Mouse (Mus musculus): ENCODE results near the gene Gm20388. TPM values are rescaled to one million over a fixed set of nuclear protein-coding genes. Genes with fewer than 3 reads are reported as not detected.

Gene Gm20388
- polyA plus RNA-seq, 1 experiment from 2014 or later: 3.6 TPM

DNA sequence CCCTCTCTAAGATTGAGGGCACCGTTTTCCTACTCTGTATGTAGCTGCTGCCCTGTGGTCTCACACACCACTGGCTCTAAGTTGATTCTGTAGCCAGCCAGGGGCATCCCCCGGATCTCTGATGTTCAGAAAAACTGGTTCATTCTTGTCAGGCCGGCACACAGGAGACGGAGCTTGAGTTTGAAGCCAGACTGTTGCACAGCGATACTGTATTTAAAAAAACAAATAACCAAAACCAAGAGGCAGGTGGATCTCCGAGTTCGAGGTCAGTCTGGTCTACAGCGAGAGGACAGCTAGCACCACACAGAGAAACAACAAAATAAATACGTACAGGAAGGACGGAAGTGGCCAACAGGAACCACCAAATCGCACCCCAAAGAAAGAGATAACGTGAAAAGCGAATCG is 3154.2 kb downstream of the Gm20388 start:
- H3K4me1 ChIP-seq: peaks cover 24% of the 10 kb centered on the region
- peak overlapping the region; percentile 87 for H3K4me3 ChIP-seq
- H3K27me3 ChIP-seq (replicated peaks; ENCODE audit: low read depth, poor library complexity, severe bottlenecking): no peaks in the 10 kb centered on the region
- H3K27ac ChIP-seq (replicated peaks): peak overlapping the region; percentile 98
- peaks cover 26% of the 10 kb centered on the region for H3K36me3 ChIP-seq (replicated peaks)
- DNase-seq (ENCODE audit: low spot score): peak; percentile 50
- no peaks in the 10 kb centered on the region for H3K9me3 ChIP-seq
- WGBS: 4% methylated on average over 14 of the region's 14 CpGs

DNA sequence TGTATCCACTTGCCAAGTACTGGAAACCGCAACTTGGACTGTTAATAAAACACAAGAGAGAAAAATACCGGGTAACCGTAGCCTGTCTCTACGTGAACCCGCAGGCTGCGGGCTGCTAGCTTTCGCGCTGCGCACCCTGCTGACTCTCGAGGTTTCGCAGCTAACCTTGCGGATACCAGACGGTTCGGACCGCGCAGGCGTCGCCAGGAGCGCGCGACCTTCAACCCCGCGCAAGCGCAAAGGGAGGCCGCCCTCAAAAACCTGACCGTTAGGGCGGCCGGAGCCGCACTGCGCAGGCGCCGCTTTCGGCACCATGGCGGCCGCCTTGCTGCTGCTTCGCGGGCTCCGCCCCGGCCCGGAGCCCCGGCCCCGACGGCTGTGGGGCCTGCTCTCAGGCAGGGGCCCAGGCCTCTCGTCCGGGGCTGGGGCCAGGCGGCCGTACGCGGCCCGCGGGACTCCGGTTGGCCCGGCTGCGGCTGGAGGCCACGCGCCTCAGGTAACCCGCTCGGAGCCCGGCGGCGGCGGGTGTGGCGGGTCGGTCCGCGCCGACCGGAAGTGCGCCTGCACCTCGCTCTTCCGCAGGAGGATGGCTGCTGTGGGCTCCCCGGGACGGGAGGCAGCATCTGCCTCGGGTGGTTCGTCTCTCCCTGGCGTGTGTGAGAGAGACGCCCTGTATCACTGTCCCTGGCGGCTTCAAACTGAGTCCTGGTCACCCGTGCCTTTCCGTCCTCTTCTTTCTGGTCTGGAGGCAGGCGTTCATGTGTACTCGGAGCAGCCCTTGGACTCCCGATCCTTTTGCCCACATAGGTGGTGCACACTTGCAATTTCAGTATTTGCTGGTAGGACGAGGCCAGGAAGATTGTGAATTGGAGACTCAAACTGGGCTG is 3154.8 kb downstream of the Gm20388 start:
- H3K4me1 ChIP-seq: peaks cover 24% of the 10 kb centered on the region
- no peaks in the 10 kb centered on the region for H3K9me3 ChIP-seq
- H3K27ac ChIP-seq (replicated peaks): peak overlapping the region; percentile 98
- DNase-seq (ENCODE audit: low spot score): peak; percentile 97
- H3K4me3 ChIP-seq: peak overlapping the region; percentile 87
- no peaks in the 10 kb centered on the region for H3K27me3 ChIP-seq (replicated peaks; ENCODE audit: low read depth, poor library complexity, severe bottlenecking)
- WGBS: under 1% methylated on average over 84 of the region's 84 CpGs
- peaks cover 32% of the 10 kb centered on the region for H3K36me3 ChIP-seq (replicated peaks)

DNA sequence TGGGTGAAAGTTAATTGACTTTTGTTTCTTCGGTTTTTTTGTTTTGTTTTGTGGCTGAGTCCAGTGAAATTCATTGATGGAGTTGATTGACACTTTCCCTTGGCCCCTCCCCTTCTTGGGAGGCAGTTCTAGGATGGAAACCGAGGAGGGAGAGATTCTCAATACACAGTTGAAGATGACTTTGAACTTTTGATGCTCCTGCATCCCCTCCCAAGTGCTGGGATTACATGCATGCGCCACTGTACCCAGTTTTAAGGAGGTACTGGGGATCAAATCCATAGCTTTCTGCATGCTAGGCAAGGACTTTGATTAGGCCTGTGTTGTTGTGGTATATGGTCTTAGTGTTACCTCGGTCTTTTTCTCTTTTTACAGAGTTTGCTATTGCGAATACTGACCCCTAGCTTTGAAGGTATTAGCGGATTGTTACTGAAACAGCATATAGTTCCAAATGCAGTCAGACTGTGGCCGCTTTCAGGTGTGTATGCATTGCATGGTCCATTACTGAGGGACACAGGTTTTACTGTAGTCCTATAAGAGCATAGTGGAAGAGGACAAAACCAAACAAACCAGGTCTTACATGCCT is 3155.6 kb downstream of the Gm20388 start:
- H3K27me3 ChIP-seq (replicated peaks; ENCODE audit: low read depth, poor library complexity, severe bottlenecking): no peaks in the 10 kb centered on the region
- H3K4me1 ChIP-seq: peaks cover 24% of the 10 kb centered on the region
- DNase-seq (ENCODE audit: low spot score): no peak
- H3K4me3 ChIP-seq: peak overlapping the region; percentile 87
- H3K36me3 ChIP-seq (replicated peaks): peaks cover 37% of the 10 kb centered on the region
- H3K27ac ChIP-seq (replicated peaks): peak overlapping the region; percentile 98
- no peaks in the 10 kb centered on the region for H3K9me3 ChIP-seq
- WGBS: 41% methylated on average over 7 of the region's 7 CpGs

DNA sequence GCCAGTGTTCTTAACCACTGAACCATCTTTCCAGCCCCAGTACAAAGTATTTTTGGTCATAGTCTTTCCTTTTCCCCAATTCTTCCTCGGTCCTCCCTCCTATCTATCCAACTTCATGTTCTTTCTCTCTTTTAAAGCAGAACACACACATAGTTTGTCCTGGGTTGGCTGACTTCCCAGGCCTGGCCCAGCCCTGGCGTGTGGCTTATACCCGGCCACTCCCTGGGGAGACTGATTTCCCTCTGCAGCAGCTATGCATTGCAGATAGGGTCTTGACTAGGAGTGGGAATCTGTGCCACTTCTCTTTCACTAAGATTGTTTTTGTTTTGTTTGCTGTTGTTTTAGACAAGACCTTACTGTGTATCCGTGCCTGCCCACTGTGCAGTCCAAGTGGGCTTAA is 3160.5 kb downstream of the Gm20388 start:
- WGBS: 92% methylated on average over 4 of the region's 4 CpGs
- Histone ChIP-seq H3K9me3 (no peaks in the 10 kb centered on the region), H3K4me1 (peaks cover 13% of the 10 kb centered on the region), H3K4me3 (no peak overlapping the region), H3K36me3 (replicated peaks) (peaks cover 87% of the 10 kb centered on the region), H3K27ac (replicated peaks) (no peak overlapping the region), H3K27me3 (replicated peaks; ENCODE audit: low read depth, poor library complexity, severe bottlenecking) (no peaks in the 10 kb centered on the region)
- DNase-seq (ENCODE audit: low spot score): no peak

DNA sequence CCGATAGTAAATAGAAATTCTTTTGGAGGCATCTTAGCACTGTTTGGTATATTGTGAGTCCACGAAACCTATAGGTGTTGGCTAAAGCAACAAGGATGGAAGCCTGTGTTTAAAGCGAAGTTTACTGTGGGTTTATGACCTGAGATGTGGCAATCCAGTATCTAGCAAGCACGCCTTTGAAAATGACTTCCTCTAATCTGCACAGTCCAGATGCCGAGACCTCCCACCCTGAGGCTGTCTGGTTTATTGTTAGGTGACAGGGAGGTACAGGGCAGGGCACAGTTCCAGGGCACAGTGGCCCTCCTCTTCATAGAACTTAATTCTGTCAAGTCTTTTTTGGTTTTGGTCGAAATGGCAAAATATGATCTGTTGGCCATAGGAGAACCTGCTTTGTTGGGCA is 3166.6 kb downstream of the Gm20388 start:
- no peak for DNase-seq (ENCODE audit: low spot score)
- Histone ChIP-seq H3K4me1 (no peaks in the 10 kb centered on the region), H3K36me3 (replicated peaks) (peaks cover 100% of the 10 kb centered on the region), H3K4me3 (no peak overlapping the region), H3K9me3 (no peaks in the 10 kb centered on the region), H3K27me3 (replicated peaks; ENCODE audit: low read depth, poor library complexity, severe bottlenecking) (no peaks in the 10 kb centered on the region), H3K27ac (replicated peaks) (no peak overlapping the region)
- 91% methylated on average over 6 of the region's 6 CpGs for WGBS

DNA sequence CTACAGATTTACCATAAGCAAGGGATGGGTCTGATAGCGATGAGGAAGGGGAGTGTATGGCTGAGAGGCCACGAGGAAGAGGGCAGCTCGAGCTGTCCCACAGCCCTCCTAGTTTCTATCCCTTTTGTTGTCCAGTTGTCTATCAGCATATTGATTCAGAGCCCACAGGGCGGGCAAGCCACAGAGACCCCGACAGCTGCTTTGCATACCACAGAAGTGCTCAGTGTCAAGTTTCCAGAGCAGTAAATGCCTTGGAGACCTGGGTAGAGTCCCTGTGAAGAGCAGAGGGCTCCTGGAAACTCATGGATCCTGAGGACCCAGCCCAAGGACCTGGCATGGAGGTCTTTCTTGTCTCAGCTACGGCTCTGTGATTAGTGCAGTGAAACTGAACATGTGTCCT is 3172.4 kb downstream of the Gm20388 start:
- WGBS: 82% methylated on average over 6 of the region's 6 CpGs
- Histone ChIP-seq H3K4me1 (no peaks in the 10 kb centered on the region), H3K27ac (replicated peaks) (no peak overlapping the region), H3K4me3 (no peak overlapping the region), H3K36me3 (replicated peaks) (peaks cover 100% of the 10 kb centered on the region), H3K9me3 (no peaks in the 10 kb centered on the region), H3K27me3 (replicated peaks; ENCODE audit: low read depth, poor library complexity, severe bottlenecking) (no peaks in the 10 kb centered on the region)
- no peak for DNase-seq (ENCODE audit: low spot score)

DNA sequence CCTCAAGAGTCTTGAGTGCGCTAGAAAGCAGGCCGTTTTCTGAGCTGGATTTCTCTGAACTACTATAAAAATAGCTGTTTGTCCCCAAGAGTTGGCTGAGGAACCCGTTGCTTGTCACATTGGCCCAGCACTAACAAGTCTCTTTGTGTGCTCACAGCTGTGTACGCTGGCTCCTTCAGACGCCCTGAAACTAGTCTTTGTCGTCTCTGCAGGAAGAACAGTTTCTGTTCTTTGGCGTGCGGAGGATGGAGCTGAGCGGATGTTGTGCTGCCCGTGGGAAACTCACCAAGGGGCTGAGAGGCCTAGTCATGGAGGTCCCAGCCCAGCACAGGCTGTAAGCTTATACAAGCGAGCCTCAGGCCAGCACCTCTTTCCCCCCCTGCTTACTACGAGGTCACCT is 3173.0 kb downstream of the Gm20388 start:
- no peak overlapping the region for H3K27ac ChIP-seq (replicated peaks)
- H3K4me3 ChIP-seq: no peak overlapping the region
- no peaks in the 10 kb centered on the region for H3K9me3 ChIP-seq
- DNase-seq (ENCODE audit: low spot score): no peak
- H3K36me3 ChIP-seq (replicated peaks): peaks cover 100% of the 10 kb centered on the region
- no peaks in the 10 kb centered on the region for H3K4me1 ChIP-seq
- no peaks in the 10 kb centered on the region for H3K27me3 ChIP-seq (replicated peaks; ENCODE audit: low read depth, poor library complexity, severe bottlenecking)
- 91% methylated on average over 12 of the region's 12 CpGs for WGBS

DNA sequence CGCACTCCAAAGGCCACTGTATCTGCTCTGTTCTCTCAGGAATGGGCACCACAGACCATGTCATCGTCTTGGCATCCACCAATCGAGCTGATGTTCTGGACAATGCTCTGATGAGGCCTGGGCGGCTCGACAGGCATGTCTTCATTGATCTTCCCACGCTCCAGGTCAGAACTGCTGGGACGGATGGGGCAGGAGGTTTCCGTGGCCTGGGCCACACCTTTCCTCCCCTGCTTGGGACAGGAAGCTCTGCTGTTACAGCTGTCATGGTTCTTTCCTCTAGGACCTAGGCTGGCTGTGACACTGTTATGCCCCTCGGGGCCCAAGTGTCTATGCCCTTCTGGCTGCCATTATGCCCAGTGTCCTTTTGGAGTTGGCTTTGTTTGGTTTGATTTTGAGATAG is 3176.6 kb downstream of the Gm20388 start:
- H3K27me3 ChIP-seq (replicated peaks; ENCODE audit: low read depth, poor library complexity, severe bottlenecking): no peaks in the 10 kb centered on the region
- 89% methylated on average over 9 of the region's 9 CpGs for WGBS
- DNase-seq (ENCODE audit: low spot score): no peak
- H3K4me1 ChIP-seq: no peaks in the 10 kb centered on the region
- no peak overlapping the region for H3K27ac ChIP-seq (replicated peaks)
- no peaks in the 10 kb centered on the region for H3K9me3 ChIP-seq
- H3K36me3 ChIP-seq (replicated peaks): peaks cover 100% of the 10 kb centered on the region
- no peak overlapping the region for H3K4me3 ChIP-seq

DNA sequence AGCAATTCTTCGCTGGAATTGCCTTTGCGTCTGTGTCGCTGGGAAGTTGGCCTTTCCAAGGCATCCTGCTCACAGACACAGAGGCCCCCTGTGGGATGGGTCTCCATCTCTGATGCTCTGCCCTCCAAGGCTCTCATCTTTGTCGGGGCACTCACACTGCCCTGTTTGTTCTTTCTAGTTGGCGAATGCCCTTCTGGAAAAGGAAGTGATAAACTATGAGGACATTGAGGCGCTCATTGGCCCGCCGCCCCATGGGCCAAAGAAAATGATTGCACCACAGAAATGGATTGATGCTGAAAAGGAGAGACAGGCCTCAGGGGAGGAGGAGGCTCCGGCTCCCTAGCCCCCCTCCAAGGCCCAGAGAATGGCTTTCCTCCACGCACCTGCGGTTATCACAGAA is 3186.6 kb downstream of the Gm20388 start:
- no peak overlapping the region for H3K4me3 ChIP-seq
- H3K4me1 ChIP-seq: peaks cover 9% of the 10 kb centered on the region
- no peak overlapping the region for H3K27ac ChIP-seq (replicated peaks)
- peaks cover 60% of the 10 kb centered on the region for H3K36me3 ChIP-seq (replicated peaks)
- no peaks in the 10 kb centered on the region for H3K9me3 ChIP-seq
- no peak for DNase-seq (ENCODE audit: low spot score)
- 90% methylated on average over 11 of the region's 11 CpGs for WGBS
- H3K27me3 ChIP-seq (replicated peaks; ENCODE audit: low read depth, poor library complexity, severe bottlenecking): no peaks in the 10 kb centered on the region

DNA sequence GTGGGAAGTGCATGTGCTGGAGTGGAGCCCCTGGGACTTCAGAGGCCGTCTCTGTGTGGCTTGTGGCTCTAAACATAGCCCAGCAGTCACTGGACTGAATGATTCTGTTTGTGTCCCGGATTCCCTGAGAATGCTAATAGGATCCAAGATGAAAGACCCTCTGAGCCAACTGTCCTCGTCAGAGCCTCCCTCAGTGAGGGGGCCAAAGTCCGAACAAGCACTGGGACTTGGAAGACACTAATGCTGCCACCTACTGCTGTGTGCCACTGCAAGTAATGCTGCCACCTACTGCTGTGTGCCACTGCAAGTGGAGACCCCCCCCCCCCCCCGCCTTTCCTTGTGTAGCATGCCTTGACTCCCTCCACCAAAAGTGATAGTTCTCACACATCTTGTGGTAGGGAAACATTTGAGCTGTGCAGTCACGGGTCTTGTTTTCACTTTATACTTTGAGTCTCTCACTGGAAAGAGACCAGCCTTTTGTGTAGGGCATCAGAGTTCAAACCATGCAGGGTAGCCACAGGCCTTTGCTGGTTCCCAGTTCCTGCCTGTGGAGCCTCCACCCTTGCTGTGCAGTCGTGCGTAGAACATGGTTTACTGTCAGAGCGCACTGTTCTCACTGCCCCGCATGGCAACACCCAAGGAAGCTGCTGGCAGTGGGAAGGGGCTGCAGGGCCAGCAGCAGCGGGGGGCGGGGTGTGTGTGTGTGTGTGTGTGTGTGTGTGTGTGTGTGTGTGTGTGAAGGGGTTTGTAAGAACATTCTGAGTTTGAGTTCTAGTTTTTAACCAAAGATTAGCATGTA is 3187.3 kb downstream of the Gm20388 start:
- Histone ChIP-seq H3K4me1 (peaks cover 9% of the 10 kb centered on the region), H3K4me3 (no peak overlapping the region), H3K27ac (replicated peaks) (no peak overlapping the region), H3K27me3 (replicated peaks; ENCODE audit: low read depth, poor library complexity, severe bottlenecking) (no peaks in the 10 kb centered on the region), H3K36me3 (replicated peaks) (peaks cover 57% of the 10 kb centered on the region), H3K9me3 (no peaks in the 10 kb centered on the region)
- whole genome bisulfite sequencing: 78% methylated on average over 12 of the region's 12 CpGs
- no peak for DNase-seq (ENCODE audit: low spot score)

DNA sequence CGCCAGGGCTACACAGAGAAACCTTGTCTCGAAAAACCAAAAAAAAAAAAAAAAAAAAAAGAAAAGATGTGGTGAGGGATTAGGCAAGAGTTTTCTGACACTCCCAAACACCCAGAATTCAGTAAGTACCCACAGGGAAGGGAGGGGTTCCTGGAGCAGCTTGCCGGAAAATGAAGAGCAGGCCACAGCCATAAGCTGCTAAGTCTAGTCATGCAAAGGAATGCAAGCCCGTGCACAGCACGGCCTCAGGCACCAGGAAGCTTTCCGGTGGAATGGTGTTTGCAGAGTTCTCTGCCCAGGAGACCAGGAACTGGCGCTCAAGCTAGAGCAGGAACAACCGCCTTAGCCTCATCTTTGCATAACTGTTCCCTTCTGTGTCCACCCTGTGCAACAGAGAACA is 3189.6 kb downstream of the Gm20388 start:
- Histone ChIP-seq H3K4me3 (no peak overlapping the region), H3K27ac (replicated peaks) (peak overlapping the region; percentile 35; the same call in 1 of the 2 replicates), H3K36me3 (replicated peaks) (peaks cover 57% of the 10 kb centered on the region), H3K4me1 (peaks cover 22% of the 10 kb centered on the region), H3K27me3 (replicated peaks; ENCODE audit: low read depth, poor library complexity, severe bottlenecking) (no peaks in the 10 kb centered on the region), H3K9me3 (no peaks in the 10 kb centered on the region)
- DNase-seq (ENCODE audit: low spot score): peak; percentile 50
- WGBS: 34% methylated on average over 8 of the region's 8 CpGs

DNA sequence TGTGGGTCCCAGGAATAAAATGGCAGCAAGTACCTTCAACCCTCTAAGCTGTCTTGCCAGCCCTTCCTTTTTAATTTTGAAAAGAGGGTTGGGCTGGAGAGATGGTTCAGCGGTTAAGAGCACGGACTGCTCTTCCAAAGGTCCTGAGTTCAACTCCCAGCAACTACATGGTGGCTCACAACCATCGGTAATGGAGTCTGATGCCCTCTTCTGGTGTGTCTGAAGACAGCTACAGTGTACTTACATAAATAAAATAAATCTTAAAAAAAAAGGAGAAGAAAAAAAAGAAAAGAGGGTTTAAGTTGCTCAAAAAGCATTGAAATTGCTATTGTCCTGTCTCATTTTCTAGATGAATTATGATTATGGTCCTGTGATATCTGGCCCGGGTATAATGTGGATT is 3190.6 kb downstream of the Gm20388 start:
- Histone ChIP-seq H3K9me3 (no peaks in the 10 kb centered on the region), H3K36me3 (replicated peaks) (peaks cover 61% of the 10 kb centered on the region), H3K27me3 (replicated peaks; ENCODE audit: low read depth, poor library complexity, severe bottlenecking) (no peaks in the 10 kb centered on the region), H3K27ac (replicated peaks) (no peak overlapping the region), H3K4me1 (peaks cover 22% of the 10 kb centered on the region), H3K4me3 (peak overlapping the region; percentile 96; the same call in 1 of the 2 replicates)
- no peak for DNase-seq (ENCODE audit: low spot score)
- 82% methylated on average over 4 of the region's 4 CpGs for WGBS

Data from embryonic facial prominence, embryonic 10.5 days (tissue).